Mouse (Mus musculus) 3T3-L1 (cell line): ENCODE measurements at regions not wholly inside any gene's neighbourhood (a gene's known extent, or its start where the extent isn't known, plus 50 kb on each side); places are given as distances from the start of the nearest gene placed in this dataset.
A peak's percentile ranks its signal among the peaks of the same experiment; 100 is the strongest.

Experiments
- DNase-seq: peaks from one replicate; pipeline ENCODE4 v3.0.0-alpha.2; 2015; ENCODE audit warnings: low read depth, low spot score

- no peak for DNase-seq
These were observed 93.1 kb upstream of the Mphosph6 start for GRCm38 (mm10) chr8:117894861-117895260.

- DNase-seq = no peak
These were observed 88.5 kb upstream of the Mphosph6 start for GRCm38 (mm10) chr8:117890211-117890610.

- no peak for DNase-seq
These were observed 79.8 kb upstream of the Mphosph6 start for GRCm38 (mm10) chr8:117881414-117881973.

- DNase-seq = no peak
These were observed 78.7 kb upstream of the Mphosph6 start for GRCm38 (mm10) chr8:117880279-117880975.

- no peak for DNase-seq
These were observed 71.9 kb upstream of the Mphosph6 start for GRCm38 (mm10) chr8:117873611-117874010.

GRCm38 (mm10) chr8:117867138-117867537, 65.4 kb upstream of the Mphosph6 start:
- DNase-seq = no peak

GRCm38 (mm10) chr8:117865014-117865413, 63.3 kb upstream of the Mphosph6 start:
- no peak for DNase-seq

- peak; percentile 77 for DNase-seq
These were observed 62.1 kb upstream of the Mphosph6 start for GRCm38 (mm10) chr8:117863837-117864236.

- no peak for DNase-seq
These were observed 60.6 kb upstream of the Mphosph6 start for GRCm38 (mm10) chr8:117862318-117862717.

GRCm38 (mm10) chr8:117859734-117860133, 58.0 kb upstream of the Mphosph6 start:
- no peak for DNase-seq

- no peak for DNase-seq
These were observed 57.4 kb upstream of the Mphosph6 start for GRCm38 (mm10) chr8:117859095-117859494.

- no peak for DNase-seq
These were observed 54.4 kb upstream of the Mphosph6 start for GRCm38 (mm10) chr8:117856121-117856520.

- no peak for DNase-seq
These were observed 53.3 kb upstream of the Mphosph6 start for GRCm38 (mm10) chr8:117854942-117855491.

GRCm38 (mm10) chr8:117854301-117854700, 52.6 kb upstream of the Mphosph6 start:
- no peak for DNase-seq

GRCm38 (mm10) chr8:117853408-117853807, 51.7 kb upstream of the Mphosph6 start:
- no peak for DNase-seq

- DNase-seq = no peak
These were observed 50.8 kb upstream of the Mphosph6 start for GRCm38 (mm10) chr8:117852521-117852920.
